Mouse (Mus musculus) G1E (cell line): ENCODE measurements around the gene Cdk14. TPM values are rescaled to one million over a fixed set of nuclear protein-coding genes. Genes with fewer than 3 reads are reported as not detected.

Experiments
- ATAC-seq: 2 replicates; pipeline ENCODE4 v1.8.0; 2016; ENCODE audit warnings: mild to moderate bottlenecking; ENCODE audit not compliant: insufficient number of reproducible peaks, poor library complexity, low FRiP score, severe bottlenecking; ENCODE audit errors: extremely low read depth
- DNase-seq: peaks from one replicate; pipeline ENCODE4 v3.0.0; 2012; ENCODE audit warnings: low spot score
- H3K27me3 ChIP-seq: 2 replicates; pipeline ENCODE4 v1.6.1; 2012; ENCODE audit warnings: mild to moderate bottlenecking, low read length, inconsistent platforms; ENCODE audit not compliant: insufficient read depth
- H3K36me3 ChIP-seq: replicated peaks from 2 replicates; pipeline ENCODE3; 2012; ENCODE audit warnings: mild to moderate bottlenecking, inconsistent platforms
- H3K4me1 ChIP-seq: 2 replicates; pipeline ENCODE4 v1.6.1; 2012; ENCODE audit warnings: low read depth, low read length, inconsistent platforms, mixed read lengths; ENCODE audit not compliant: insufficient read depth
- H3K4me3 ChIP-seq: 2 replicates; pipeline ENCODE4 v1.5.1; 2012; ENCODE audit warnings: low read depth, mild to moderate bottlenecking, inconsistent platforms, low read length, moderate library complexity, mixed read lengths
- H3K9me3 ChIP-seq: replicated peaks from 2 replicates; pipeline ENCODE4 v1.6.1; 2012; ENCODE audit warnings: inconsistent platforms
- CTCF ChIP-seq: IDR thresholded peaks from 2 replicates; pipeline ENCODE4 v1.5.1; 2012; ENCODE audit warnings: low read depth, low read length, inconsistent platforms, mixed read lengths
- GATA1 ChIP-seq: IDR thresholded peaks from 2 replicates; pipeline ENCODE4 v1.6.1; 2012; ENCODE audit warnings: borderline replicate concordance, low read length, inconsistent platforms, mixed read lengths
- GATA2 ChIP-seq: IDR thresholded peaks from 2 replicates; pipeline ENCODE4 v1.6.1; 2012; ENCODE audit warnings: low read depth, low read length, inconsistent platforms, borderline replicate concordance
- POLR2AphosphoS5 ChIP-seq: IDR thresholded peaks from 2 replicates; pipeline ENCODE4 v1.6.1; 2012; ENCODE audit warnings: low read depth, low read length, inconsistent platforms; ENCODE audit not compliant: insufficient replicate concordance
- TAL1 ChIP-seq: conservative IDR thresholded peaks from 2 replicates; pipeline ENCODE4 v1.6.1; 2012; ENCODE audit warnings: low read depth, low read length, inconsistent platforms, mixed read lengths
- polyA plus RNA-seq: library from polyadenylated mRNA; stranded (reverse); fragments of >175 nt; gene quantifications from 2 replicates; pipeline ENCODE4 v1.2.3, GENCODE M21; 2012
- total RNA-seq, 2 experiments: library from RNA; stranded (forward) in 1 of 2; stranded (reverse) in 1 of 2; fragments of 200-1000 nt in 1 of 2; fragments of >200 nt in 1 of 2; fragmentation: Nextera tagmentation in 1 of 2; gene quantifications; 2 replicates each; pipeline ENCODE4 v1.2.3; 2014 to 2017

Cdk14 gene
- total and polyA plus RNA-seq, 3 experiments = 0.98 TPM; not detected in 2

DNA sequence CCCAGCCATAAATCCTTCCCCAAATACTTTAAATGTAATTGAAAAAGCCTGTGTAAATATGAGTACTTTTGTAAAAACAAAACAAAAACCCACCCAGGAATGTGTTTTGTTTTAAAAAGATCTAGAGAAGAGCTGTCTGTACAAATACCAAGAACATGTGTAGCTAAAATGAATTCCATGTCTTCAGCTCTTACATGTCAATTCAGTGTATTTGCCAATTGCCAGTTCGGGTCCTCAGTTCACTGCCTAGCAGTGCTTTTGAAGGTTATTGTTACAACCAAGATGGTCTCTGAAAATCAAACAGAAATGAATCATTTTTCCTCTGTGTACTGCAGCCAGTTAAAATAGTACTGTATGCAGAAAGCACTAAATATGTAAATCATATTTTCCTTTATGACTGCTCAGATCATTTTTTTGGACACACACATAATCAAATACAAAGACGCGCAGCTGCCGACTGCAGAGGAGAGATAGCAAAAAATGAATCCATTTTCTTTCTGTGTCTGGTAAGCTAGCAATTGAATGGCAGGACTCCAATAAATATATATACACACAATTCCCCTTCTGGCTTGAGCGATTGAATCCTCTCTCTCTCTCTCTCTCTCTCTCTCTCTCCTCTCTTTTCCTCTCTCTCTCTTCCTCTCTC lies 526.8 kb downstream of the Cdk14 start:
- ATAC-seq (no peak), DNase-seq (no peak)
- no peaks in the 10 kb centered on the region for H3K36me3 ChIP-seq
- H3K9me3 ChIP-seq = no peaks in the 10 kb centered on the region
- TF ChIP-seq GATA2 (no peak), TAL1 (no peak)
- no peak overlapping the region for H3K4me3 ChIP-seq
- no peaks in the 10 kb centered on the region for H3K4me1 ChIP-seq
- peaks cover 3% of the 10 kb centered on the region; the same call in 1 of the 2 replicates for H3K27me3 ChIP-seq

DNA sequence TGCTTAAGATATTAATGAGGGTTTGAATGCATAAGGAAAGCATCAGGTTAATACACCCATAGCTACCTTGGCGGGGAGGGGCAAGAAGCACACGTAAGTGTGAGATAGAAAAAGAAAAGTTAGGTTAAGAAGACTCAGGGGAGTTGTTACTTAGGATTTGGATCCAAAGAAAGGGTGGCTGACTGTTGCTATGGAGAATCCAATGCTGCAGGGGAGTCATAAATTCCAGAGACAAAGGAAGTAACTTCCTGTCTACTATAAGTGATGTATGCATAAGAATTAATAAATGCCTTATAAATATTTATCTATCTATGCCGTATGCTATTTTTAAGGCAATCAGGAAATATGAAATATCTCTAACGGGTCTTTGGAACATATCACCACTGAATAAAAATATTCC lies 527.4 kb downstream of the Cdk14 start:
- H3K4me3 ChIP-seq = no peak overlapping the region
- peaks cover 3% of the 10 kb centered on the region; the same call in 1 of the 2 replicates for H3K27me3 ChIP-seq

DNA sequence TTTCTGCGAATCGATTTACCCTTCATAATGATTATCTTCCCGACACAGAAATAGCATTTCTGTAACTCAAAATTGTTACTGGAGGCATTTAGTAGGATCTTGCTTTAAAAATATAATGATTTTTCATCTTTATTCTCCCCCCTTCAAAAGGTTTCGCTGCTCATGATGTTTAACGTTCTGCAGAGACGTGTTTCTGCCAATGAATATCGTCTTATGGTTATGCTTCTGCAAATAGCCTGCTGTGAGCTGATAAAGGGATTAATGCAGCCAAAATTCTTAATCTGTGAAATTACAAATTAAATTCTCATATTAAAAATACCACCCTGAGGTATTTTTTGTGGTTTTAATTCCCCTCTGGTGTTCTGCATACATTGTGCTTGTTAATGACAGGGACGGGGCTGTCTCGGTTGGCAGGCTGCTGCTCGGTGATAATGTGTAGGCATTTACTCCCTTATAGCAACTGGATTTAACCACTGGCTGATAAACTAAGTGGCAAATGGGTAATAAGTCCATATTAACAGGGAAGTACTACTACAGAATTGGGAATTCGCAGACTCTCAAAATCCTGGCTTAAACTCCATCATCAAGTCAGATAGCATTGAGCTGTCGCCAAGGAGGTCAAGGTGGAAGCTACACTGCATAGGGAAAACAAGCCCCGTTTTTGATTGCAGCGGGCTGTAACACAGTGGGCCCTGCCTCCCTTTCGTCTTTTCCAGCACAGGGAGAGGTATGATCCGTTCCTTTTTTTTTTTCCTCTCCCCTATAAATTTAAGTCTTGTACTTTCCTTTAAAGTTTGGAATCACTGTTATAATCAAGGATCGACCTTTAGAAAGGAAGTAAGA lies 528.0 kb downstream of the Cdk14 start:
- TF ChIP-seq GATA2 (no peak), TAL1 (no peak), GATA1 (no peak), POLR2AphosphoS5 (no peak), CTCF (no peak)
- no peaks in the 10 kb centered on the region for H3K9me3 ChIP-seq
- H3K36me3 ChIP-seq = no peaks in the 10 kb centered on the region
- no peak for ATAC-seq
- H3K4me3 ChIP-seq = no peak overlapping the region
- no peaks in the 10 kb centered on the region for H3K4me1 ChIP-seq
- DNase-seq = no peak
- peaks cover 3% of the 10 kb centered on the region; the same call in 1 of the 2 replicates for H3K27me3 ChIP-seq

More for the DNA sequence above, 527.4 kb downstream of the Cdk14 start:
- ATAC-seq = no peak
- TF ChIP-seq GATA2 (no peak), CTCF (no peak), GATA1 (no peak), POLR2AphosphoS5 (no peak), TAL1 (no peak)
- DNase-seq = no peak
- no peaks in the 10 kb centered on the region for H3K9me3 ChIP-seq
- H3K4me1 ChIP-seq = no peaks in the 10 kb centered on the region
- H3K36me3 ChIP-seq = no peaks in the 10 kb centered on the region

DNA sequence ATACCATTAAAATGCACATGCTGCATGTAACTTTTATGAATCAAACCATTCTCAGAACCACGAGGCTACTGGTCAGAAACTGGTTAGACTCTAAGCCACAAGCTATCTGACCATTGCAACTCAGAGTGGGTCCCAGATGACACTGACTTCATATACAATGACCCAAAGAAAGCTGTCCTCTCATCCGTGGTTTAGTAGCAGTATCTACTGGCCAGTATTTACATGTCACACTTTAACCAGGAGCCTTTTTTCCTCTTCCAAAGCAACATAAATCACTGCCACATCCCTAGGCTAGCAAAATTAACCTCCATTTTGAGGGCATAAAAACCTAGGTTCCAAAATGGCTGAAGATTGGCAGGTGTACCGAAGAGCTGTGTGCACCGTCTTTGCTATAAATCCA lies 533.0 kb downstream of the Cdk14 start:
- Histone ChIP-seq H3K27me3 (no peaks in the 10 kb centered on the region), H3K4me3 (no peak overlapping the region), H3K36me3 (no peaks in the 10 kb centered on the region), H3K4me1 (no peaks in the 10 kb centered on the region), H3K9me3 (no peaks in the 10 kb centered on the region)
- ATAC-seq (no peak), DNase-seq (no peak)
- no peak for TF ChIP-seq GATA1
- TF ChIP-seq POLR2AphosphoS5 = no peak
- TF ChIP-seq TAL1 = no peak
- TF ChIP-seq CTCF = no peak
- no peak for TF ChIP-seq GATA2

DNA sequence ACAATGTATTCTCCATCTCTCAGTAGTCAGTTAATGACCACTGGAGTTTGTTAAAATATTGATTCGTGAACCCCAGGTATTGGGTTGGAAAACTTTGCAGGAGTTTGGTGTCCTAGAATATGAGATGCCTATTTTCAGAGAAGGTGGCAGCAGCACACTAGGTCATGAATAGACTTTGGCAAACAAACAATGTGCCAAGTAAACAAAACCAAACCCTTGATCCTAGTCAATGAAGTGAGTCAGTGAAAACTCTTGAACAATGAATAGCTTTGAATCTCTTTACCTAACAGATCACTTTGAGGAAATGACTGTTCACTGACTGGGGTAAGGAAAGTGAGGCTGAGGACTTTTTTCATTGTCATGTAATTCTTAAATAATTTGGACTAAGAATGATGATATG lies 537.3 kb downstream of the Cdk14 start:
- H3K4me3 ChIP-seq = no peak overlapping the region
- H3K27me3 ChIP-seq = no peaks in the 10 kb centered on the region
- no peaks in the 10 kb centered on the region for H3K36me3 ChIP-seq
- ATAC-seq = no peak
- H3K9me3 ChIP-seq = no peaks in the 10 kb centered on the region
- TF ChIP-seq POLR2AphosphoS5 (no peak), CTCF (no peak), GATA1 (no peak), TAL1 (no peak), GATA2 (no peak)
- H3K4me1 ChIP-seq = no peaks in the 10 kb centered on the region
- DNase-seq = no peak

DNA sequence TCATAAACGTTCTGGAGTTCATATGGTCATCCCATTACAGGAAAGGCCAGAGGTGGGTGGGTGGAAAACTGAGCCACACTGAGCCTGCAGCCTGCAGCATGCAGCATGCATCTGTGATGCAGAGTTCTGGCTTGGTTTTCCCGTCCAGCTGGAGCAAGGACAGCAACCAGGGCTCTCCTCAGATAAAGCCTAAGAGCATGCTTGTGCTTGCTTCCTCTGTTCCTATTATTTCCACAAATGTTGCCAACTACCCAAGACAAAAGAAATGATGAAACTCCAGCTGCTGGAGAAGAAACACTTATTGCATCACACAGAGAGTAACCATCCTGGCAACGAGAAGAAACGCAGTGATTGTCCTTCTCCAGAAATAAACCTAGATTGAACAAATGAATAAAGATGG lies 539.8 kb downstream of the Cdk14 start:
- no peak for ATAC-seq
- DNase-seq = no peak
- H3K4me3 ChIP-seq = no peak overlapping the region

More for the DNA sequence above, 539.8 kb downstream of the Cdk14 start:
- no peaks in the 10 kb centered on the region for H3K4me1 ChIP-seq
- H3K36me3 ChIP-seq = no peaks in the 10 kb centered on the region
- no peak for TF ChIP-seq POLR2AphosphoS5
- TF ChIP-seq GATA1 = no peak
- TF ChIP-seq CTCF = no peak
- TF ChIP-seq TAL1 = no peak
- no peak for TF ChIP-seq GATA2
- no peaks in the 10 kb centered on the region for H3K9me3 ChIP-seq
- no peaks in the 10 kb centered on the region for H3K27me3 ChIP-seq
